Mouse (Mus musculus) C2C12 (cell line): ENCODE measurements around the gene Prss30.

ENCODE experiments used
- CTCF ChIP-seq: IDR thresholded peaks from one replicate; pipeline ENCODE4 v1.5.1; 2011; ENCODE audit not compliant: control insufficient read depth, insufficient read depth, insufficient read length
- FOSL1 ChIP-seq: IDR thresholded peaks from one replicate; pipeline ENCODE4 v1.8.0; 2011; ENCODE audit warnings: mild to moderate bottlenecking, low read length; ENCODE audit not compliant: poor library complexity, insufficient read depth, severe bottlenecking
- MAX ChIP-seq: IDR thresholded peaks from one replicate; pipeline ENCODE4 v1.6.1; 2011; ENCODE audit warnings: mild to moderate bottlenecking, control low read depth
- MYOD1 ChIP-seq: IDR thresholded peaks from one replicate; pipeline ENCODE4 v1.6.1; 2011; ENCODE audit warnings: low read depth; ENCODE audit not compliant: control insufficient read depth, insufficient read length
- MYOG ChIP-seq: IDR thresholded peaks from one replicate; pipeline ENCODE4 v1.6.1; 2011; ENCODE audit not compliant: control insufficient read depth, insufficient read length; ENCODE audit errors: extremely low read depth
- USF1 ChIP-seq: IDR thresholded peaks from one replicate; pipeline ENCODE4 v1.6.1; 2011; ENCODE audit warnings: low read depth, mild to moderate bottlenecking, control low read depth, moderate library complexity

DNA sequence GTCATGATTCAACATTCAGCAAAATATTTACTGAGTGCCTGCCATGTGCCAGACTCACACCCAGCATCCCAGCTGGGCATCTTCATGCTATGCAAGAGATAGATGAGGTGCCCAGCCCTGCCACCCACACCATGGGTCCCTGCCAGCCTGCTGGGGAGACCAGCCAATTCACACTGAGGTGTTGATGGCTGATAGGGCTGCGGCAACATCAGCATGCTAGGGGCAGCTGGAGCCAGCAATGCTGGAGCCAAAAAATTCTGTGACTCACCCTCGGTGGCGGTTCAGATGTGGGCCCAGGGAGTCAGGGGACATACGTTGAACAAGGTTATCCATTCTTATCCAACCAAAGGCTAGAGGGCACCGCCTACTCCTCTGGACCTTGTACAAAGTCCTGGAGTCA lies 20.0 kb upstream of the Prss30 start:
- TF ChIP-seq USF1 (no peak), CTCF (no peak), MYOG (no peak), MYOD1 (peak; percentile 85), MAX (peak; percentile 90), FOSL1 (peak; percentile 52)
